Mouse (Mus musculus): ENCODE data around the gene Mycl.
A peak's percentile ranks its signal among the peaks of the same experiment; 100 is the strongest.

The Mycl gene

GRCm38 (mm10) chr4:122981238-122981637 lies 14.2 kb upstream of the Mycl start:
- no peak for DNase-seq (ENCODE audit: low read depth, low spot score)

GRCm38 (mm10) chr4:122981930-122982329 lies 13.5 kb upstream of the Mycl start:
- DNase-seq (ENCODE audit: low read depth, low spot score), result peak; percentile 34

GRCm38 (mm10) chr4:122982537-122982936 lies 12.9 kb upstream of the Mycl start:
- DNase-seq (ENCODE audit: low read depth, low spot score), result no peak

- peak; percentile 49 for DNase-seq (ENCODE audit: low read depth, low spot score)
Measured at GRCm38 (mm10) chr4:122983486-122984261, 11.8 kb upstream of the Mycl start.

GRCm38 (mm10) chr4:122985110-122985509 lies 10.3 kb upstream of the Mycl start:
- DNase-seq (ENCODE audit: low read depth, low spot score), result peak; percentile 78

- DNase-seq (ENCODE audit: low read depth, low spot score), result no peak
Measured at GRCm38 (mm10) chr4:122987421-122987820, 8.0 kb upstream of the Mycl start.

GRCm38 (mm10) chr4:122988004-122988403 lies 7.4 kb upstream of the Mycl start:
- DNase-seq (ENCODE audit: low read depth, low spot score), result peak; percentile 56

GRCm38 (mm10) chr4:122991177-122991576 lies 4.3 kb upstream of the Mycl start:
- no peak for DNase-seq (ENCODE audit: low read depth, low spot score)

GRCm38 (mm10) chr4:122992276-122992675 lies 3.2 kb upstream of the Mycl start:
- DNase-seq (ENCODE audit: low read depth, low spot score), result no peak

GRCm38 (mm10) chr4:122996221-122996617 lies 767 bp downstream of the Mycl start:
- no peak for DNase-seq (ENCODE audit: low read depth, low spot score)

- DNase-seq (ENCODE audit: low read depth, low spot score), result peak; percentile 82
Measured at GRCm38 (mm10) chr4:122996618-122997381, 1.3 kb downstream of the Mycl start.

- peak; percentile 76 for DNase-seq (ENCODE audit: low read depth, low spot score)
Measured at GRCm38 (mm10) chr4:122998537-122999262, 3.2 kb downstream of the Mycl start.

GRCm38 (mm10) chr4:122999263-122999691 lies 3.8 kb downstream of the Mycl start:
- DNase-seq (ENCODE audit: low read depth, low spot score), result peak; percentile 61

GRCm38 (mm10) chr4:123000130-123000529 lies 4.7 kb downstream of the Mycl start:
- DNase-seq (ENCODE audit: low read depth, low spot score), result no peak

- peak; percentile 78 for DNase-seq (ENCODE audit: low read depth, low spot score)
Measured at GRCm38 (mm10) chr4:123000617-123001342, 5.3 kb downstream of the Mycl start.

- DNase-seq (ENCODE audit: low read depth, low spot score), result peak; percentile 65
Measured at GRCm38 (mm10) chr4:123005054-123005966, 9.9 kb downstream of the Mycl start.

GRCm38 (mm10) chr4:123012501-123012900 lies 17.0 kb downstream of the Mycl start:
- peak; percentile 77 for DNase-seq (ENCODE audit: low read depth, low spot score)

- no peak for DNase-seq (ENCODE audit: low read depth, low spot score)
Measured at GRCm38 (mm10) chr4:123013346-123013945, 18.0 kb downstream of the Mycl start.

- no peak for DNase-seq (ENCODE audit: low read depth, low spot score)
Measured at GRCm38 (mm10) chr4:123013949-123014406, 18.5 kb downstream of the Mycl start.

All from ES-CJ7 (cell line).